Mouse (Mus musculus) monocyte, adult 5-6 weeks (primary cell): ENCODE data around the gene Vmo1. TPM values are rescaled to one million over a fixed set of nuclear protein-coding genes. Genes with fewer than 3 reads are reported as not detected.
A peak's percentile ranks its signal among the peaks of the same experiment; 100 is the strongest.
"Not testable (repeated sequence)": the region's sequence is repeated elsewhere in the genome, so short reads cannot be mapped to it uniquely, and the experiment has no call there.

Experiments
- ATAC-seq: fragments of 153-309, 156-312 bp; replicated peaks from 2 replicates; pipeline ENCODE4 v1.8.0; 2017; ENCODE audit warnings: mild to moderate bottlenecking; ENCODE audit not compliant: low TSS enrichment, insufficient number of reproducible peaks, severe bottlenecking, poor library complexity, low FRiP score
- total RNA-seq: library from RNA; stranded (forward); fragments of 200-1000, 200-491, 200-594 nt; gene quantifications from 3 replicates; pipeline ENCODE4 v1.2.3, GENCODE M21; 2017

Vmo1 gene
- total RNA-seq: not detected in 3 replicates

DNA sequence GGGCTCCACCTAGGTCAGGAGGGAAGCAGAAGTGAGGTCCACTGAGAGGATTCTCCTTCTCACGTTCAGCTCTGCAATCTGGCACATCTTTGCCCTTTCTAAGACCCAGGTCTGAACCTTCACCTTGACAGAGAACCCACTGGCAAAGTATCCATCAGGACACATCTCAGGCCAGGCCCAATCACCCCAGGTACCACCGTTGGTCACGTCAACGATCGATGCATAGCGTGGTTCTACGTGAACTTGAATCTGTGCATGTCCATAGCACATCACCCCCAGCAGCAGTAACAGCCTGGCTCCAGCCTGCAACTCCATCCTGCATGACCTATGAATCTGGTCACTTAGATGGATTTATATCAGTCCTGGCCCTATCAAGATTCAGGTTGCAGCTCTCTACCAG is at the start of gene Vmo1:
Vmo1 (minus strand) TSS at position 329 of the 400 bp plus-strand sequence.
- ATAC-seq: no peak

DNA sequence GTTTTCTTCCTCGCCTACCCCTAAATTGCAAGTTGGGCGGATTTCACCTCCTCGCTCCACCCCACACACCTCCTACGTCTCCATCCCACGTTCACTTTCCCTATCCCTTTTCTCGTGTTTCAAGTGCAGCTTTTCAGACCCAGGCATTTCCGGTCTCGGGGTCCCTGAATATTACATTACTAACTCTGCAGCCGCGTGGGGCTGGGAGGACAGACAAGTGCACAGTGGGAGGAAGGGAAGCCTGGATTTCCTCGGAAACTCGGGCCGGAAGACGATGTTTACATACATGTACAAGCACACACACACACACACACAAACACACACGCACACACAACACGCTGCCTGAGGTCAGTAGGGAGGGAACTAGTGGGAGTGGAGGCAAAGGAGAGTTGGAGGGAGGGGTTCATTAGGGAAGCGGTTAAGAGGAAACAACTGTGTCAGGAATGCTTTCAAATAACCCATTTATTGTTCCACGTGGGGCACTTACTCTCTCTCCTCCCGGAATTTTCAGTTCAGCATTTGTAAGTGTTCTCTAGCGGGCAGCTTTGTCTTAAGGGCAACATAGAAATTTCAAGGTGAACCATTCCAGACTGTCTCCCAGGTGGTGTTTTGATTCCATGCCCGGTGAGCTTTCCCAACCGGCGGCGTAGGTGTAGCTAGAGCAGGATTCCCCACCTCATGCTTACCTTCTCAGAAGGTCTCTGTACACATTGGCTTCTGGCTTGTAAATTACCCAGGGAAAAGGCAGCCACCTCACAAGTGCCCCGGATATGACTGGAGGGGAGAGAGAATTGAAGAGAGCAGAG is 49.3 kb upstream of the Vmo1 start:
- ATAC-seq: 0 out of 2 replicates have a peak, but pooled peaks have one; percentile 28

DNA sequence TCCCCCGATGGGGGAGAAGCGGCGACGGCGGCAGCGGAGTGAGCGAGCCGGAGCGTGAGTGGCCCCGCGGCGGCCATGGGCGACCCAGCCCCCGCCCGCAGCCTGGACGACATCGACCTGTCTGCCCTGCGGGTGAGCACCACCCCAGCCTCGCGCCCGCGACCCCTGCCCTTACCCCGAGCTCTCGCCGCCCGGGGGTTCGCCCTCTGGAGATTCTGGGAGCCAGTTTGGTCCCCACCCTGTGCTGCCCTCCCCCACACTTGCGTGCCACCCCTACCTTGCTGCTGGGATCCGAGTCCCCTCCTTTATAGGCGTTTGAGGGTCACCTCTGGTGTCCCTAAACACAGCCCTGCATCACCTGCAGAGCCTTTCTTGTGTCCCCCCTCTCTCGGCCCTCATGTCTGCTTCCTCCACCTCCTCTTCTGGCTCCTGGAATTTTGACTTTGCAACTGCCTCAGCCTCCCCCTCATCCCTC is 48.6 kb upstream of the Vmo1 start:
- ATAC-seq: no peak

DNA sequence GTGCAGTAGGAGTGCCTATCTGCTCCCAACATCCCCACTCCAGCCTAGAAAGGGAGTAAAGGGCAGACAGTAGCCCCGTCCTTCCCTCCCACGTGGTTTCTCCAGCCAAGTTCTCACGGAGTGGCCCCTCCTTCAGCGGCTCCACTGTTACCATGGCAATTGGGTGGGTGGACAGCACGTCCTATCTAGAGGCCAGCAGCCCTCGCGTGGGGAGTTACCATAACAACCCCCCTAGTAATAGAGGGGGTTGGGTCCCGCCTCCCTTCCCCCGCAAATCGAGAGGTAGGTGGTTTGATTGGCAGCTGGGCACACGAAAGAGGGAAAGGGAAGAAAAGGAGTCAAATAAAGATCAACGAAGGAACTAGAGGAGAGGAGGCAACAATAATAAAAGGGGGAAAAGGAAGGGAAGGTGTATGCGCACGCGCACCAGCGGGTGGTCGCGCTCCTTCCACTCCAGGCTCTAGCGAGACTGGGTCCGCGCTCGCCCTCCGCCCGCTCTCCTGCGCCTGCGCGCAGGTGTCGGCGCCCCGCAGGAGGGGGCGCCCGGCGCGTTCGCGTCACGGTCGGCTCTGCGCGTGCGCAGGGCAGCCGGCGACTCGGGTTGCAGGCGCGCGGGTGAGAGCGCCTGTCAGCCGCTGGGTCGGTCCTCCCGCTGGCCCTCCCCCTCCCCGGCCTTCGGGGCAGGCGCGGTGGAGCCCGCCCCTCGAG is 48.0 kb upstream of the Vmo1 start, which contains the start of gene Mink1:
Mink1 (plus strand) TSS at position 595 of the 708 bp plus-strand sequence.
- peak; percentile 40 for ATAC-seq

DNA sequence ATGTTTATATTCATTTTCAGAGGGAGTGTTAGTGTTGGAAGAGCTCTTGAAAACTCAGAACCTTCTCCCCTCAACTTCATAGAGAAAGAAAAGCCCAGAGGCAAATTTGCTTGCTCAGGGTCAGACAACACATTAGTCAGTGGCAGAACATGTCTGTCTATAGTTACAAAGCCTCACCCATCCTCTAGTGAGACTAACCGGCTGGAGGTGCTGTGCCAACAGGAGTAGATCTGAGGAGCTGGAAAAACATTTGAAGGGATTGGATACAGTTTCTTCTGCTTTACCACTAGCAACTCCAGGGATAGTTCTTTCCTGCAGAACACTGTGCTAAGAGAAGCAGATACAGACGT is 47.5 kb upstream of the Vmo1 start:
- ATAC-seq: no peak

DNA sequence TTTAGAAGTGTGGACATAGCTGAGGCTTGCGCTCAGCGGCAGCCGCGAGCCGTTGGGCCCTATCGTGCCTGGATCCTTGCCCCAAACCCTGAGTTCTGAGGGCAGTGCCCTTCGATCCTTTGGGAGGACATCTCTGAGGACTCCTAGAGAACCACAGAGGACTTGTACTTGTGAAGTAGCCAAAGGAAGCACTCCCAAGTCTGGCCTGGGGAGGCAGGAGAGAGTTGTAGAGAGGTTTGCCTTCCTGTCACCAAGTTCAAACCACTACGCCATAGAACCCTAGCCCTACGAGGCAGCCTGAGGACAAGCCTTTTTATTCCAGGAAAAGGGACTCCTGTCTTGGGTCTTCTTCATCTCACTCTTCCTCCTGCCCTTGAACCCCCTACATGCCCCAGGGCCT is 43.1 kb upstream of the Vmo1 start:
- no peak for ATAC-seq

DNA sequence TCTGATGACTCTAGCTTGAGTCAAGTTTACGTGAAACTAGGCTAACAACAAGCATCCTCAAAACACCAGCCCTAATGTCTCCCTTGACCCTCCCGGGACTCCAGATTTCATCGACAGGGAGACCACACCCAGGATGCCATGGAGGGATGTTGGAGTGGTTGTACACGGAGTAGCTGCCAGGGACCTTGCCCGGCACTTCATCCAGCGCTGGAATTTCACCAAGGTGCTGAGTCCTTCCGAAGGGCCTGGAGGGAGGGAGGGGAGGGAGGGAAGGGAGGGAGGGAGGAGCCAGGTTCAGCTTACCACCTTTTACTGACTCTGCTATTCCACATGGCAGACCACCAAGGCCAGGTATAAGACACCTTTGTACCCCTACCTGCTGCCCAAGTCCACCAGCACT is 39.5 kb upstream of the Vmo1 start:
- no peak for ATAC-seq

DNA sequence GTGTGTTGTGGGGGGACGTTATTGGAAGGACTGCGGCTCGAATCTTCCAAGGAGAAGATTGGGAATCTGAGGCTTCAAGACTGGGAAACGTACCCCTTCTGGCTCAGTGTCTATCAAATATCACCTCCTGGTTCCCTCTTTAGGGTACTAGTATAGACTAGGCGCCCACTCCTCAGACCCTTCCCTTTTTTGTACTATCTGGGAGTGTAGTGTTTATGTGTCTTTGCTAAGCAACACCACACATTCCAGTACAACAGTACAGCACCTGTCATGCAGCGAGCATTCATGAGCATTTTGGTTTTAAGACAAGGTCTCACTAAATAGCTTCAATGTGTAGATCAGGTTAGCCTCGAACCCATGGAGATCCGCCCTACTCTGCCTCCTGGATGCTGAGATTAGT is 37.1 kb upstream of the Vmo1 start:
- no peak for ATAC-seq

DNA sequence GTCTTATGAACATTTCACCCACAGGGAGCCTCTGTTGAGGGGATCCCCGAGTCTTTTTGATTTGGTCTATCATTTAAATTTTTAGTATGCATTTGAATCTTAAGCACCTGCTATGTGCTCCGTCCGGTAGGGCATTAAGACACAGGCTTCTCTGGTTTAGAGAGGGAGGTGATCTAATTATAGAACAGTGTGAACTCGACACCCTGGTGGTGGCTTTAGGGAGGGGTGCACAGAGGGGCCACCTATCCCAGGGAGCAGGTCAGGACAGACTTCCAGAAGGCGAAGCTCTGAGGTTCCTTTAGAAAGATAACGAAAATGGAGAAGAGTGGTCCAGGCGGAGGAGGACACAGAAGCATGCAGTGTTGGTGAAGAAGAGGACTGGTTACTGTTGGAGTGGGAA is 30.1 kb upstream of the Vmo1 start:
- no peak for ATAC-seq

DNA sequence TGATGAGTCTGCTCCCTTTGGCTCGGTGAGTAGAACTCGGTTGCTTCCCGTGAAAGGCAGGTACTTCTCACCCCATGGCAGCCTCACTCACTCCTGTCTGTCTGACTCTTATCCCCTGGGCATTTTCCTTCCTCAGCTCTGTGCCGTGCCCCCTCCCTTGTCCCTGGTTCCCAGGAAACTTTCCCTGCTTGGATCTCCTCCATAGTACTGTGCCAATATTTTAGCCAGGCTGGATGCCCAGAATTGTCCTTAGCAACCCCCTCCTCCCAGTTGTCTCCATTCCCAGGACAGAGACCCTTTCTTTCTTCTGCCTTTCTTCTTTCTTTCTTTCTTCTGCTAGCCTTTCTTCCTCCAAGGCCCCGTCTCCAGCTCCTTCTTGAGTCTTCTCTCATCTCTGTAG is 27.0 kb upstream of the Vmo1 start:
- ATAC-seq: no peak

DNA sequence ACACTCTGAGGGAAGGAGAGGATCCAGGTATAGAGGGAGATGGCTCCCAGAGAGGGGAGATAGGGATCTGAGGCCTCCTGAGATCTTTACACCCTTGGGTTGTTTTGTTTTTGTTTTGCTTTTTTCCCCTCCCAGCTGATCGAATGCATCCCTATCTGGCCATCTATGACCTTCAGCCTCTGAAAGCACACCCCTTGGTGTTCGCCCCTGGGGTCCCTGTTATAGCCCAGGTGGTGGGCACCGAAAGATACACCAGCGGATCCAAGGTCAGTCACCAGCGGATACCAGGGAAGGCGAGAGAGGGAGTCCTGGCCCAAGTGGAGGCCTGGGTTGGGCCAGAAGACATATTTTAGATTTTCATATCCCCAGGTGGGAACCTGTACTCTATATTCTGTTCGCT is 26.5 kb upstream of the Vmo1 start:
- no peak for ATAC-seq

DNA sequence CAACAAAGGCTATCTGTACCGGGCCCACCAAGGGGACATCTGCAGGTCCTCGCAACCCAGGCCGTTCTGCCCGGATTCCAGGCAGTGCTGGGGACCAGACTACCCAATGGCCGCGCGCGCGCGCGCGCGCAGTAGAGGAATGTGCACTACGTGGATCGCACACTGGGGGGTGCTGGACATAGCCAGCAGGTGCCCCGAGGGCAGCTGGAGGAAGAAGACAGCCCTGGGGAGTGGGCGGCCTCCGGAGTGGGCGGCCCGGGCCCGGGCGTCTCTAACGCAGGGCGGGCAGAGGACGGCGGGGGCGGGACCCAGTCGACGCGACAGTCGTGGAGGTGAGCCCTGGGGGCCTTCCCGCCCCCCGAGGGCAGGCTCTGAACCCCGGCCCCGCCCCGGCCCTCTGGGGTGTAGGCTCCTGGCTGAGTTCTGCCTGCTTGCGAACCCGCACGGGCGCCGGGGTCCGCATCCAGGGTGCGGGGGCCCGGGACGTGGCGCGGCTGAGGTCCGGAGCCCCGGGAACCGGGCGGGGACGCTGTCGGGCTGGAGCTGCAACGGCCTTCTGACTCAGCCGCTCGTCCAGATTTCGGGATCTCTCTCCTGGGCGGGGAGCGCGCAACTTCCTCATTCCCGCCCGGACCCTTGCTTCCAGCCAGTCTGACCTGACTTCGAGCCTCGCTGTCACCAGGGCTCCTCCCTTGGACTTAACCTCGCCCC is 25.6 kb upstream of the Vmo1 start, which contains the start of gene Pld2:
Pld2 (plus strand) TSS at position 188 of the 711 bp plus-strand sequence.
- peak; percentile 83 for ATAC-seq

DNA sequence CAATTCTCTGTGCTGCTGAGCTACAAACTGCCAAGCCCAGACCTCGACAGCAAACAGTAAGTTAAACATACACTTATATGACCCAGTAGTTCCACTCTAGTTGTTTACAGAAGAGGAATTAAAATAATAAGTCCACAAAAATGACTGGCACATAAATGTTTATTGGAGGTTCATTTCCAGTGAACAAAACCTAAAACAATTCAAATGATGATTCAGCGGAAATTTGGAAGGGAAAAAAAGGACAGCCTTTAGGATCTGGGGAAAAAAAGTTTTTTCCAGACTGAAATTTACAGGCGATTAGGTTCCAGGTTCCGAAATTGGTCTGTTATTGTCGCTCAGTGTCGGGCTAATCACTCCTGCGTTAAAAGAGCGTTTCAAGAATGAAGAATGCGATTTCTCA is 25.0 kb upstream of the Vmo1 start:
- no peak for ATAC-seq

DNA sequence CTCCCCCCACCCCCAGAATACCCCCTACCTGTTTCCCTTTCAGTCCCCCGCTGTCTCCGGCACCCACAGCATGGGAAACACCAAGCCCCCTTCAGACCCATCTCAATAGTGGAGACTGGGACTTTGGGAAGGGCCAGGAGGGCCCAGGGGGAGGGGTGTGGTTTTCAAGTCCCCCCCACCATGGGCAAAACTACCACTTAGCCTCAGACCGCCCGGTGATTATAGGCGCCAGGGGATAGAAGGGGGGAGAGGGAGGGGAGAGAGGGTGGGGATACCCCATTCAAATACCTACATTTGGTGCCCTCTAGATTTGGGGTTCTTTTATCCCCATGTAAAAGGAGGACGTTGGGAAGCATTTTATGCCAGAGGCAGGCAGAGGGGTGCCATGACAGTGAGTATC is 18.4 kb upstream of the Vmo1 start, which contains the start of gene Gm40193:
Gm40193 (minus strand) TSS at position 101 of the 400 bp plus-strand sequence.
- no peak for ATAC-seq

DNA sequence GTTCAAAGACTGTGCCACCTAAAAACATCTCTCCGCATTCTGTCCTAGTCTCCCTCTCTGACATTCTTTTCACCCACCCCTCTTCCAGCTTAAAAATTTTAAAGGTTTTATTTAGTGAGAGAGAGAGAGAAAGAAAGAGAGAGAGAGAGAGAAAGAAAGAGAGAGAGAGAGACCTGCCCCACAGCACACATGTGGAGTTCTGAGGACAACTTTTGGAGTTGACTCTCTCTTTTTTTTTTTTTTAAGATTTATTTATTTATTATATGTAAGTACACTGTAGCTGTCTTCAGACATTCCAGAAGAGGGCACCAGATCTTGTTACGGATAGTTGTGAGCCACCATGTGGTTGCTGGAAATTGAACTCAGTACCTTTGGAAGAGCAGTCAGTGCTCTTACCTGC is 16.6 kb upstream of the Vmo1 start:
- not testable (repeated sequence) for ATAC-seq

DNA sequence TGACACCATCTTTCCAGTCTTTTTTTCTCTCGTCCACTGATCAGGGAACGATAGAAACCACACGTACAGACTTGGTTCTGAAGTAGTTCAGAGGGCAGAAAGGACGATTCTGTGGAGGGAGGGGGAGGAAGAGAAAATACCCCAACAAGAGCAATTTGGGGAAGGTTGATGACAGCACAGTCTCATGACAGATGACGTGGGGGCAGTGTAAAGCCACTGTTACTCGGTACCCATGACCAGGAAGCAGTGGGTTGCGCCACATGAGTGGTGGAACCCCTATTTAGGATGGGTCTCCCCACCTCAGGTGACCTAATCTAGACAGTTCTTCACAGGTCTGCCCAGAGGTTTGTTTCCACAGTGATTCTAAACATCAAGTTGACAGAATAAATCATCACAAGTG is 14.2 kb upstream of the Vmo1 start:
- no peak for ATAC-seq

DNA sequence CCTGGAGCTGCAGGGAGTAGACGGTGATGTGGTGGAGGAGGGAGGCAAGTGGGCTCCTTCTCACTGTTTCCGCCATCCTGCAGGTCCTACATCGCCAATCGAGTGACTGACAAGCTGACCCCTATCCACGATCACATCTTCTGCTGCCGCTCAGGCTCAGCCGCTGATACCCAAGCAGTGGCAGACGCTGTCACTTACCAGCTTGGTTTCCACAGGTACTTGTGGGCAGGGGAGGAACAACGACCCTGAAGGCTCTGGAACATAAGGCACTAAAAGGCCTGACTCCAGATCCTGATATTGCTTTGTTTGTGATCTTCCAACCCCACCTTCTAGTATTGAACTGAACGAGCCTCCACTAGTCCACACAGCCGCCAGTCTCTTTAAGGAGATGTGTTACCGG is 11.8 kb upstream of the Vmo1 start:
- no peak for ATAC-seq

DNA sequence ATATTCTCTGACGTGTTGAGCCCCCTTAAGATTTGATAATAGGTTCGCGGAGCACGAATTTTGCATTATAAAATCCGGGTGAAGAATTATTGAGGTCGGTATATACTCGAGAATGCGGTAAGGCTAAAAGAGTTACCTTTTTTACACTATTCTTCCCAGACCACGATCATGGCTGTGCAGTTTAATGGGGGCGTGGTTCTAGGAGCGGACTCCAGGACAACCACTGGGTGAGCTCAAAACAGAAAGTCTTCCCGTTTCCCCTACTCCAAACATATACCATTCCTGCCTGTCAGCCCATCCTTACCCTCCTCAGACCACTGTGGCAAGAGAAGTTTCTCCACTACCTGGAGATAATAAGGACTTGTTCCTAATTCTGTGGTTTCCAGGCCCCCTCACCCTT is 11.3 kb upstream of the Vmo1 start:
- ATAC-seq: no peak

DNA sequence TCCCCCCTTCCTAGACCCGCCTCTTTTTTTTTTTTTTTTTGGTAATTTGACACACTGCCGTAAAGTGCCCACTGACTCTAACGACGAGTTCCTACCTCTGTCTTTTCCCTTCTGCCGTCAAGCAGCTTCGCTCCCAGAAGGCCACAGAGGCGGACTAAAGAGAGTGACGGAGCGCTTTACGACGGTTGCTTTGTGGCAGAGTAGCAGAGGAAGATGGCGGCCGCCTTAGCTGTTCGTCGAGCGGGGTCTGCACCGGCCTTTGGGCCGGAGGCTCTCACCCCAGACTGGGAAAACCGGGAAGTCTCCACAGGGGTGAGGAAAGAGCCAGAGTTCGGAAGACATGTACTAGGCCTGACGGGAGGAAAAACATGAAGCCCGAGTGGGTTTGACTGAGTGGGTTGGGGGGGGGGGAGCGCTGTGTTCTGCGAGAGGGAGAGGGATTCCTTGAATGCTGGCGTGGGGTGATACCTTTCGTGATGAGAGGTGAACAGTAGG is 10.8 kb upstream of the Vmo1 start, which contains the start of gene Psmb6:
Psmb6 (plus strand) TSS at position 184 of the 495 bp plus-strand sequence.
- peak; percentile 99 for ATAC-seq
